Mouse (Mus musculus) bone marrow, adult 2 months (tissue): Measurements from ENCODE around the gene 1700012B07Rik.

ENCODE experiments used
- CTCF ChIP-seq: fragments of 200-500 bp; IDR thresholded peaks from 2 replicates; pipeline ENCODE4 v1.5.1; 2011; ENCODE audit warnings: low read length, control low read depth; ENCODE audit not compliant: control insufficient read depth, insufficient read depth
- POLR2A ChIP-seq: fragments of 200-500 bp; IDR thresholded peaks from 2 replicates; pipeline ENCODE4 v1.6.1; 2011; ENCODE audit warnings: low read depth, mild to moderate bottlenecking, control low read depth, low read length, borderline replicate concordance; ENCODE audit not compliant: control insufficient read depth

DNA sequence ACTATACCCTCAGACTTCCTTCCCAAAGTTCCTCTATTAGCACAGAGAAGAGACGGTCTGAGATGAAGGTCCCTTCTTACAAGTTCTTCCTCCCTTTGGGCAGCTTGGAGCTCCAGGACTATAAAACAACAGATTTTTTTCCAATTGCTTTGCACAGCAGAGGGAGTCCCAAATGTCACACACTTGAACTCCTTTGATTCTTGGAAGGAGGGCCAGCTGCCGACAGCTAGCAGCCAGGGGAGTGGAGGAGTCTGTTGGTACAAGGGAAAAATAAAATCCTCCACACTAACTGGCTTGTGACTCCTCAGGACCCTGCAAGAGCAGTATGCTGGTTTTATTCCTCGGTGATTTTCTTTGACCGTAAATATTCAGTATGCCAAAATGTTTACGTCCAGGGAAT is 16.6 kb upstream of the 1700012B07Rik start:
- TF ChIP-seq POLR2A: no peak
- no peak for TF ChIP-seq CTCF
